Mouse (Mus musculus) heart, postnatal 25 days (tissue): ENCODE measurements around the gene Sh3bgrl. TPM values are rescaled to one million over a fixed set of nuclear protein-coding genes. Genes with fewer than 3 reads are reported as not detected.
"Not testable (repeated sequence)": the region's sequence is repeated elsewhere in the genome, so short reads cannot be mapped to it uniquely, and the experiment has no call there.

Experiments
- DNase-seq: peaks from one replicate; pipeline ENCODE4 v3.0.0; 2022; ENCODE audit warnings: low spot score
- intact Hi-C: fragments of 180-260 bp; cut with DNase I; formaldehyde crosslinking; loops from one replicate; pipeline ENCODE4 v1.15.1; 2025
- total RNA-seq, 2 experiments: library from RNA; stranded (reverse); gene quantifications; 2 replicates each; pipeline ENCODE4 v1.2.3; 2021

The Sh3bgrl gene
- 10 to 100 TPM; 33.6 to 38.3 TPM for total RNA-seq

GRCm38 (mm10) chrX:109095245-109096242, at the start of gene Sh3bgrl:
TSS of gene Sh3bgrl (plus strand) at chrX:109095365.
- intact Hi-C loops = loop anchor here (5.0 to 10.0 kb wide), 3 partner anchors 37 to 89 kb away; partner anchors contain the start of gene Hmgn5

DNA sequence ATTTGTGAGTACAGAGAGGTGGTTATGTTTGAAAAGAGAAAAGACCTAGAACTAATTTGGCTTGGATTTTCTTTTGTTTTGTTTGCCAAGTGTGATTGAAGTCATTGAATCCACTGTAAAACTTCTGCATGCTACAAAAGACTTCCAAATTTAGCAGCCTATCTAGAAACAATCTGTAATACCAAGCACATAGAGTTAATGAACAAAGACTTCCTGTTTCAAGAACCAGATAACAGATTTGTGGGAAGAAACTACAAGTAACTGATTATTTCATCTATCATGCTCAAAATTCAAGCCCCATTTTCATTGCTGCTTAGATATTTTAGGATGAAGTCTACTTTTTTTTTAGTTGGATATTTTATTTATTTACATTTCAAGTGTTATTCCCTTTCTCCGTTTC, 47.4 kb upstream of the Sh3bgrl start:
- DNase-seq = no peak

More at GRCm38 (mm10) chrX:109095245-109096242, at the start of gene Sh3bgrl:
- peak; percentile 75 for DNase-seq

DNA sequence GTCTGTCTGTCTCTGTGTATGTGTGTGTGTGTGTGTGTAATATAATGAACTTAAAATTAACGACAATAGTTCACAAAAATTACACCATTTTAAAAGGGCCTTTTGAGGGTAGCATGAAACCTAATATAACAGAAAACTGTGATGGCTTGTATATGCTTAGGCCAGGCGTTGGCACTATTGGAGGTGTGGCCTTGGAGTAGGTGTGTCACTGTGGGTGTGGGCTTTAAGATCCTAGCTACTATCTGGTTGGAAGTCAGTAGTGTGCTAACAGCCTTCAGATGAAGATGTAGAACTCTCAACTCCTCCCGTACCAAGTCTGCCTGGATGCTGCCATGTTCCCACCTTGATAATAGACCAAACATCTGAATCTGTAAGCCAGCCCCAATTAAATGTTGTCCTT, 23.4 kb upstream of the Sh3bgrl start:
- intact Hi-C loops = no loop called here
- DNase-seq = no peak

More for the DNA sequence above, 47.4 kb upstream of the Sh3bgrl start:
- intact Hi-C loops = no loop called here

- intact Hi-C loops = loop anchor here (5.0 kb wide), 1 partner anchor 162 kb away; no protein-coding TSS in a partner anchor
Measured at GRCm38 (mm10) chrX:109075716-109076115, 19.4 kb upstream of the Sh3bgrl start.

GRCm38 (mm10) chrX:109076355-109076754, 18.8 kb upstream of the Sh3bgrl start:
- no peak for DNase-seq
- intact Hi-C loops = loop anchor here (5.0 kb wide), 1 partner anchor 161 kb away; no protein-coding TSS in a partner anchor

More at GRCm38 (mm10) chrX:109075716-109076115, 19.4 kb upstream of the Sh3bgrl start:
- DNase-seq = no peak

GRCm38 (mm10) chrX:109079354-109079753, 15.8 kb upstream of the Sh3bgrl start:
- not testable (repeated sequence) for DNase-seq
- intact Hi-C loops = loop anchor here (5.0 kb wide), 1 partner anchor 158 kb away; no protein-coding TSS in a partner anchor

- intact Hi-C loops = no loop called here
- DNase-seq = no peak
Measured at GRCm38 (mm10) chrX:109087073-109087472, 8.1 kb upstream of the Sh3bgrl start.

DNA sequence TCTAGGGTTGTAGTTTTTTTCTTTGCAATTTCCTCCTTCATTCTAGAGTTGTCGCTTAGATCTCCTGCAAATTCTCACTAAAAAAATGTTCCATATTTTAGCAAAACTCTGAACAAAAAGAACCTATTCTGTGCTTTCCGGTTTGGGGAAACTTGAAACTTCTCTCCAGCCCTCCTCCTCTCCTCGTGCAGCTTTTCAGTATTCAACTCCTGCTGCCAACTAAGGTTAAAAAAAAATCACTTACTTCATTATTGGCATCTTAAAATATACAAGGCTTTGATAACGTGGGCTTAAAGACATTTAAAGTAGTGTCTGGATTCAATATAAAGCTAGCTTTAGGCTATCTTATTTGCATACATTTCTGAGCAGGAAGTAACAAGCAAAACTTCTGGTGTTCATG, 365 bp upstream of the Sh3bgrl start:
- intact Hi-C loops = loop anchor here (5.0 to 10.0 kb wide), 3 partner anchors 38 to 90 kb away; partner anchors contain the start of gene Hmgn5
- DNase-seq = no peak

GRCm38 (mm10) chrX:109098511-109098910, 3.3 kb downstream of the Sh3bgrl start:
- intact Hi-C loops = loop anchor here (5.0 to 10.0 kb wide), 3 partner anchors 34 to 86 kb away; partner anchors contain the start of gene Hmgn5
- no peak for DNase-seq

DNA sequence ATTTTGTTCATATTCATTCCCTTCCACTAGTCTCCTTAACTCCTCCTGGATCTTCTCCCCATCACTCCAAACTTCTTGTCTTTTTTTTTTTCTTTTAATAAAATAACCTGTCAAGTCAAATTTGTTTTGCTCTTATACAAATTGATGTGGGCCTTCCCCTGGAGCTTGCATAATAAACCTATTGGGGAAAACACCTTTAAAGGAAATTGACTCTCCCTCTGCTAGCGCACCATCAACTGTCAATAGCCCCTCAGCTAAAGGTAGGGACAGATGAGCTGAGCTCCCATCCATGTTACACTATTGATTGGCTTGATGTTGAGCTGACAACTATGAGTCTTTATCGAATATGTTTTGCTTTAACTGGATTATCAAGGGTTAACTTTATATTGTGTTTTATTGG, 5.3 kb downstream of the Sh3bgrl start:
- intact Hi-C loops = no loop called here
- DNase-seq = no peak

- intact Hi-C loops = no loop called here
Measured at GRCm38 (mm10) chrX:109108117-109108805, 13.1 kb downstream of the Sh3bgrl start.

GRCm38 (mm10) chrX:109112885-109113284, 17.7 kb downstream of the Sh3bgrl start:
- DNase-seq = no peak
- intact Hi-C loops = no loop called here

More at GRCm38 (mm10) chrX:109108117-109108805, 13.1 kb downstream of the Sh3bgrl start:
- DNase-seq = no peak

- intact Hi-C loops = no loop called here
Measured at GRCm38 (mm10) chrX:109113401-109114280, 18.5 kb downstream of the Sh3bgrl start.

DNA sequence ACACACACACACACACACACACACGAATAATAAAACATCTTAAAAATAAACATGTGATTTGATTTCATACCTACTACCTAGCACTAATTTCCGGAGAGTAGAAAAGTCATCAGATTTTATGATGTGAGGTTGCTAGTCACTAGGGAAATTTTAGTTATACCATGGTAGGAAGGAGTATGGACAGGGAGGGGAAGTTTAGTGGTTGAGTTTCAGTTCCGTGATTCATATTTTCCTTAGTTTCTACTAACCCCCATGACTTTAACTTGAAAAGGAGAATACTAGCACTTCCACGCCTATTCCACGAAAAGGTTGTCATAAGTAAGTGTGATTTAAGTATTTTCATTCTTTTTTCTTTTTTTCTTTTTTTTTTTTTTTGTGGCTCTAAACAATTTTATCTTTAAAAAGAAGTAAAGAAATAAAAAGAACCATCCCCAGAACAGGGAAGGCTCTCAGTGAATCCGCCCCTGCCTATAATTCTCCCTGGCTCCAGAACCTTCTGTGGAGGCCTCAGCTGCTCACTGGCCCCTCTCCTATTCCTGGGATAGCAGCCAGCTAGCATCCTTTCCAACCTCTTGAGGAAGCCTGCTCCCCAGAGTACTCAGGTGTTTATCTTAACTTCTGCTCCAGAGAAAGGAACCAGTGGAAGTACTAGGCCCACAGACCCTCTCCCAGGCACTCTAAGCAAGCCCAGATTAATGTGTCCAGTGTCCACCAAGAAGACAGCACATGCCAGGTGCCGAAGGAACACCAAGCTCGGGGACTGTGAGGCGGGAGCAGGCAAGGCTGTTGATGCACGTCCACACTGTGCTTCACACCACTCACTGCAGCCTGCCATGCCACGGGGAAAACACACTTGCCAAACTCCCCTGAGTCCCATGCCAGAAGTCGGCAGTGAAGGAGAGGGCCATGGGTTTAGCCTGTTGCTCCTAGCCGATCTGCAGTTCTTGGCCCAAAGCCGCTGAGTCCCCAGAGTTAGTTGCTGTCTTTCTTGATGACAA, 25.0 kb downstream of the Sh3bgrl start:
- no peak for DNase-seq
- intact Hi-C loops = no loop called here

More at GRCm38 (mm10) chrX:109113401-109114280, 18.5 kb downstream of the Sh3bgrl start:
- no peak for DNase-seq

DNA sequence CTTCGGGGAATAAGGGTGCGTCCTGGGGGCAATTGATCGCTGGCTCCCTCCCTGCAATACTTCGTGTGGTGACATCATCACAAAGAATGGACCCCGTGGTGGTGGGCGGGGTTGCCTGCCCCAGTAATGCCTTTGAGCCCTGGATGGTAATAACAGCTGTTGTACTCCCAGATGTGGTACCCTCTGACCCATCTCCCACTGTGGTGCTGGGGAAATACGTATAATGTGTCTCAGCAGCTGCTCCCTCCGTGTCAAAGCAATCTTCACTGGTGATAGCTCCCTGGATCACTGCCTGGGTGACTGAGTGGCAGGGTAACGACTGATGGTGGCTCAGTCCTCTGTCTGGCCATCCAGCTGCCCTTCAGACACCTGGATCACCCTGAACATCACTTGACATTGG, 26.0 kb downstream of the Sh3bgrl start:
- intact Hi-C loops = no loop called here
- DNase-seq = no peak

DNA sequence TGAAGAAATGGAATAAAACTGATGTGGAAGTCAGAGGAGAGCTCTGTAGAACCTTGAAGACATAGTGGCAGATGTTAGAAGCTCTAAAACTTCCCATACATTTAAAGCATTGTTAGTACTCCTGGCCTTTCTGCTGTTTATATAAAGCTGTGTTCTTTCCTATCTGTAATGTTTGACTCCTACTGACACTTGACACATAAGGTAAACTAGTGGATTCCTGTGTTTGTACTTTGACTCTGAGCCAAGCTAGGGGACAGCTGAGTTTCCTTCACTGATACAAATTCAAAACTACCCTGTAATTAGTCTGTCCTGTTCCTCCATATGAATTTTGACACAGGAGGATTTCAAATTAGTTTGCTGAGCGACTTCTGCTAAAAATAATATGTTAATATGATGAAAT, 27.5 kb downstream of the Sh3bgrl start:
- intact Hi-C loops = no loop called here
- no peak for DNase-seq

DNA sequence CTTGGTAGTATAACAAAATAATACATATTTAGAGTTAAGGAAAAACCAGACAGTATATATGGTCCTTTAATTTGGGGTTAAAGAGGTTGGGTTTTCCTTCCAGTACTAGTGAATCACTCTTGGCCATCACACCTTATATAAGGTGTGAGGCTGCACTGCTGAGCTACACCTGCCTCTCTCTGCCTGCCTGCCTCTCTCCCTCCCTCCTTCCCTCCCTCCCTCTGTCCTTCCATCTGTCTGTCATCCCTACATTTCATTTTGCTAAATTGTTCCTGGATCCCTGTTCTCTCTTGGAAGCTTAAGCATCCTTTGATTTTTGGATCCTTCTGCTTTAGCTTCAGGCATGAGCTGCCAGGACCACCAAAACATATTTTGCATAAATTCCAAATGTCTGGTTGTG, 28.6 kb downstream of the Sh3bgrl start:
- intact Hi-C loops = no loop called here

DNA sequence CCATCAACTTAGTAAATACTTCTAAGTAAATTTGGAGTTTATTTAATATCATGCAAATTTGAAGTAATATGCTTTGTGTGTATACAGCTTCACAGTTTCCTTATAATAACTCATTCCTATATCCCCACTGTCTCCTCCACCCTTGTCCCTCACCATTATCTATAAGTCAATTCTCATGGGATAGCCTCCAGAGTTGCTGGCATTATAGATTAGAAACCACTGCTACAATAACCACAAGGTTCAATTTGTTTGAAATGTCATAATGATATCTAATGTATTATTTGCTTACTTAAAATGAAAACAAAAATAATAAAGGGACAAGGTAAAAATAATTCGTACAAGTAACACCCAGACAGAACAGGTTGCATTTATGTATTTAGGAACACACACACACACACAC, 31.7 kb downstream of the Sh3bgrl start:
- DNase-seq = no peak
- intact Hi-C loops = no loop called here

More for the DNA sequence above, 28.6 kb downstream of the Sh3bgrl start:
- DNase-seq = no peak
